Mouse (Mus musculus) lung, embryonic 16.5 days (tissue): ENCODE measurements around the gene Irf1. TPM values are rescaled to one million over a fixed set of nuclear protein-coding genes. Genes with fewer than 3 reads are reported as not detected.

Experiments used
- ATAC-seq: fragments of 200-750 bp; cut with Nextera tagmentation; 2 replicates; pipeline ENCODE4 v1.8.0; 2017; ENCODE audit warnings: low read depth, mild to moderate bottlenecking, moderate library complexity
- H3K27ac ChIP-seq: fragments of 300-500 bp; sonication (generic); 2 replicates; pipeline ENCODE4 v1.5.1; 2014; ENCODE audit warnings: mild to moderate bottlenecking, control low read depth, low read length
- H3K27me3 ChIP-seq: fragments of 300-500 bp; sonication (generic); 2 replicates; pipeline ENCODE4 v1.6.1; 2014; ENCODE audit warnings: low read depth, low read length, mixed read lengths; ENCODE audit not compliant: control insufficient read depth, insufficient read depth
- H3K36me3 ChIP-seq: fragments of 300-500 bp; sonication (generic); 2 replicates; pipeline ENCODE4 v1.6.1; 2014; ENCODE audit warnings: low read length; ENCODE audit not compliant: control insufficient read depth, insufficient read depth
- H3K4me1 ChIP-seq: fragments of 300-500 bp; sonication (generic); replicated peaks from 2 replicates; pipeline ENCODE4 v1.6.1; 2014; ENCODE audit warnings: low read length, mixed read lengths; ENCODE audit not compliant: control insufficient read depth, insufficient read depth
- H3K4me2 ChIP-seq: fragments of 300-500 bp; sonication (generic); 2 replicates; pipeline ENCODE4 v1.6.1; 2014; ENCODE audit warnings: low read depth, low read length, control low read depth
- H3K4me3 ChIP-seq: fragments of 300-500 bp; sonication (generic); 2 replicates; pipeline ENCODE4 v1.5.1; 2014; ENCODE audit warnings: mild to moderate bottlenecking, low read length, control low read depth
- H3K9ac ChIP-seq: fragments of 300-500 bp; sonication (generic); 2 replicates; pipeline ENCODE4 v1.6.1; 2014; ENCODE audit warnings: low read length, control low read depth
- H3K9me3 ChIP-seq: fragments of 300-500 bp; sonication (generic); 2 replicates; pipeline ENCODE4 v1.6.1; 2016; ENCODE audit warnings: low read length; ENCODE audit not compliant: control insufficient read depth
- WGBS: fragments of 180-500 bp; shearing (Covaris S2); extraction: QIAGEN DNeasy Blood & Tissue Kit; methylation state at CpG from one replicate; pipeline ENCODE4 v1.1.7; 2014; 5-methylcytosine and 5-hydroxymethylcytosine counted together
- polyA plus RNA-seq: library from polyadenylated mRNA; unstranded; fragments of >200 nt; fragmentation: Nextera tagmentation; extraction: Ambion mirVana; gene quantifications from 2 replicates; pipeline ENCODE4 v1.2.1, GENCODE M21; 2015

Irf1 gene
- polyA plus RNA-seq, 1 experiment from 2014 or later: 29.7 TPM

GRCm38 (mm10) chr11:53774659-53775255, 4.9 kb downstream of the Irf1 start:
- H3K9ac ChIP-seq: no peak overlapping the region
- H3K4me1 ChIP-seq: peaks cover 8% of the 10 kb centered on the region
- no peak for ATAC-seq
- no peak overlapping the region for H3K4me3 ChIP-seq
- H3K36me3 ChIP-seq: peaks cover 6% of the 10 kb centered on the region
- no peaks in the 10 kb centered on the region for H3K27me3 ChIP-seq
- no peak overlapping the region for H3K27ac ChIP-seq
- H3K9me3 ChIP-seq: no peaks in the 10 kb centered on the region
- no peak overlapping the region for H3K4me2 ChIP-seq
- WGBS: 76% methylated on average over 13 of the region's 13 CpGs

- no peak overlapping the region for H3K4me2 ChIP-seq
- H3K36me3 ChIP-seq: peaks cover 6% of the 10 kb centered on the region
- H3K27me3 ChIP-seq: no peaks in the 10 kb centered on the region
- H3K4me3 ChIP-seq: no peak overlapping the region
- H3K4me1 ChIP-seq: no peaks in the 10 kb centered on the region; the same call in 1 of the 2 replicates
- H3K9me3 ChIP-seq: no peaks in the 10 kb centered on the region
- no peak overlapping the region for H3K9ac ChIP-seq
- ATAC-seq: no peak
- 61% methylated on average over 5 of the region's 5 CpGs for WGBS
- no peak overlapping the region for H3K27ac ChIP-seq
Observed at GRCm38 (mm10) chr11:53777736-53778135, 7.9 kb downstream of the Irf1 start.

- H3K36me3 ChIP-seq: peaks cover 6% of the 10 kb centered on the region
- 64% methylated on average over 5 of the region's 5 CpGs for WGBS
- no peak overlapping the region for H3K4me3 ChIP-seq
- H3K27me3 ChIP-seq: no peaks in the 10 kb centered on the region
- ATAC-seq: no peak
- no peak overlapping the region for H3K4me2 ChIP-seq
- H3K9me3 ChIP-seq: no peaks in the 10 kb centered on the region
- no peaks in the 10 kb centered on the region; the same call in 1 of the 2 replicates for H3K4me1 ChIP-seq
- no peak overlapping the region for H3K9ac ChIP-seq
- no peak overlapping the region for H3K27ac ChIP-seq
Observed at GRCm38 (mm10) chr11:53778455-53778854, 8.6 kb downstream of the Irf1 start.

GRCm38 (mm10) chr11:53779808-53780207, 10.0 kb downstream of the Irf1 start:
- H3K4me1 ChIP-seq: no peaks in the 10 kb centered on the region; the same call in 1 of the 2 replicates
- H3K27ac ChIP-seq: no peak overlapping the region
- WGBS: 60% methylated on average over 2 of the region's 2 CpGs
- no peak overlapping the region for H3K4me2 ChIP-seq
- ATAC-seq: no peak
- H3K9ac ChIP-seq: no peak overlapping the region
- H3K4me3 ChIP-seq: no peak overlapping the region
- no peaks in the 10 kb centered on the region for H3K9me3 ChIP-seq
- H3K27me3 ChIP-seq: no peaks in the 10 kb centered on the region
- peaks cover 4% of the 10 kb centered on the region; the same call in 1 of the 2 replicates for H3K36me3 ChIP-seq

GRCm38 (mm10) chr11:53780262-53780661, 10.4 kb downstream of the Irf1 start:
- Histone ChIP-seq H3K27me3 (no peaks in the 10 kb centered on the region), H3K36me3 (peaks cover 4% of the 10 kb centered on the region; the same call in 1 of the 2 replicates), H3K9me3 (no peaks in the 10 kb centered on the region), H3K4me1 (no peaks in the 10 kb centered on the region; the same call in 1 of the 2 replicates), H3K4me2 (no peak overlapping the region), H3K27ac (no peak overlapping the region), H3K9ac (no peak overlapping the region), H3K4me3 (no peak overlapping the region)
- WGBS: 53% methylated on average over 3 of the region's 3 CpGs
- ATAC-seq: no peak

- Histone ChIP-seq H3K4me2 (no peak overlapping the region), H3K27ac (no peak overlapping the region), H3K27me3 (no peaks in the 10 kb centered on the region), H3K9me3 (no peaks in the 10 kb centered on the region), H3K4me3 (no peak overlapping the region), H3K4me1 (no peaks in the 10 kb centered on the region; the same call in 1 of the 2 replicates), H3K36me3 (peaks cover 4% of the 10 kb centered on the region; the same call in 1 of the 2 replicates), H3K9ac (no peak overlapping the region)
- 76% methylated on average over 4 of the region's 4 CpGs for WGBS
- ATAC-seq: no peak
Observed at GRCm38 (mm10) chr11:53781201-53781775, 11.5 kb downstream of the Irf1 start.

GRCm38 (mm10) chr11:53781964-53782363, 12.2 kb downstream of the Irf1 start:
- Histone ChIP-seq H3K27ac (no peak overlapping the region), H3K4me1 (no peaks in the 10 kb centered on the region; the same call in 1 of the 2 replicates), H3K9me3 (no peaks in the 10 kb centered on the region), H3K9ac (no peak overlapping the region), H3K4me3 (no peak overlapping the region), H3K4me2 (no peak overlapping the region), H3K36me3 (peaks cover 1% of the 10 kb centered on the region; the same call in 1 of the 2 replicates), H3K27me3 (no peaks in the 10 kb centered on the region)
- WGBS: 72% methylated on average over 7 of the region's 7 CpGs
- ATAC-seq: no peak

- H3K9ac ChIP-seq: no peak overlapping the region
- no peaks in the 10 kb centered on the region for H3K36me3 ChIP-seq
- H3K27ac ChIP-seq: no peak overlapping the region
- no peak for ATAC-seq
- 82% methylated on average over 9 of the region's 9 CpGs for WGBS
- H3K4me3 ChIP-seq: no peak overlapping the region
- no peaks in the 10 kb centered on the region for H3K9me3 ChIP-seq
- no peaks in the 10 kb centered on the region for H3K27me3 ChIP-seq
- no peak overlapping the region for H3K4me2 ChIP-seq
- peaks cover 2% of the 10 kb centered on the region; the same call in 1 of the 2 replicates for H3K4me1 ChIP-seq
Observed at GRCm38 (mm10) chr11:53783288-53783687, 13.5 kb downstream of the Irf1 start.

GRCm38 (mm10) chr11:53785311-53785936, 15.6 kb downstream of the Irf1 start:
- H3K9me3 ChIP-seq: no peaks in the 10 kb centered on the region
- ATAC-seq: no peak
- H3K4me3 ChIP-seq: no peak overlapping the region
- peaks cover 5% of the 10 kb centered on the region; the same call in 1 of the 2 replicates for H3K4me1 ChIP-seq
- H3K9ac ChIP-seq: no peak overlapping the region
- peak overlapping the region; percentile 7; the same call in 1 of the 2 replicates for H3K27ac ChIP-seq
- H3K27me3 ChIP-seq: no peaks in the 10 kb centered on the region
- WGBS: 61% methylated on average over 3 of the region's 3 CpGs
- H3K36me3 ChIP-seq: no peaks in the 10 kb centered on the region
- no peak overlapping the region for H3K4me2 ChIP-seq
